Mouse (Mus musculus): ENCODE results near the gene Ntng2.

GRCm38 (mm10) chr2:29271803-29272518 is 19.2 kb upstream of the Ntng2 start:
- TF ChIP-seq GATA1 (IDR thresholded peaks at IDR 0.05; ENCODE audit: borderline replicate concordance, low read length) (no peak), FLI1 (IDR thresholded peaks at IDR 0.05; ENCODE audit: low read length) (no peak)
